Mouse (Mus musculus): ENCODE results near the gene Actr10.

Actr10 gene

GRCm38 (mm10) chr12:70967581-70967980 lies 29.9 kb downstream of the Actr10 start:
- peak; percentile 5 for DNase-seq (ENCODE audit: low spot score)

GRCm38 (mm10) chr12:70968141-70968790 lies 30.6 kb downstream of the Actr10 start:
- DNase-seq (ENCODE audit: low spot score) = peak; percentile 83

GRCm38 (mm10) chr12:70968791-70969307 lies 31.2 kb downstream of the Actr10 start:
- peak; percentile 78 for DNase-seq (ENCODE audit: low spot score)

DNA sequence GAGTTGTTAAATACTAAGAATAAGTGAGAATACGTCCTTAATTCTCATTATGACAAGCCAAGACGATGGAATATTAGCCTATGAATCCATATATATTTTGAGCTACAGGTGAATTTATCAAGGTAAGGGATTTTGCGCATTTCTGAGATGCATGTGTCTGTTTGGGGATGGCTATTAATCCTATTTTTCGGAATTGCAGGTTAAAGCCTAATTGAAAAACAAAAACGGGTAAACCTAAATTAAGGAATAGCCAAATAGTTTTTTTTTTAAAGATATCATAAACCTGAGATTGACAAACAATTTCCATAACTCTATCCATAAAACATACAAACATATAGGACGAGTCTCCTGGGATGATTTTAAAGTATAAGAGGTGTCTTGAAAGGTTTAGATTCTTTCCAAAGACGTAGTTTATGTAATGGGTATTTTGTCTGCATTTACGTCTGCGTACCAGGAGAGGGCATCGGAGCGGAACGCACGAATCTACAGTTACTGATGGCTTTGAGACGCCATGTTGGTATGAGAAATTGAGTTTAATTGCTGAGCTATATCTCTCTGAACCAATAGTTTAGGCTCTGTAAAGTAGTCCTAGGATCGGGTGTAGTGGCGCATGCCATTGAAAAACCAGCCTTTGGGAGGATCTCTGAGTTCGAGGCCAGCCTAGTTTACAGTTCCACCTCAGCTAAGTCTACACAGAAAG lies 32.0 kb downstream of the Actr10 start:
- peak; percentile 45 for DNase-seq (ENCODE audit: low spot score)

- no peak for DNase-seq (ENCODE audit: low spot score)
Measured at GRCm38 (mm10) chr12:70973831-70974230, 36.2 kb downstream of the Actr10 start.

DNA sequence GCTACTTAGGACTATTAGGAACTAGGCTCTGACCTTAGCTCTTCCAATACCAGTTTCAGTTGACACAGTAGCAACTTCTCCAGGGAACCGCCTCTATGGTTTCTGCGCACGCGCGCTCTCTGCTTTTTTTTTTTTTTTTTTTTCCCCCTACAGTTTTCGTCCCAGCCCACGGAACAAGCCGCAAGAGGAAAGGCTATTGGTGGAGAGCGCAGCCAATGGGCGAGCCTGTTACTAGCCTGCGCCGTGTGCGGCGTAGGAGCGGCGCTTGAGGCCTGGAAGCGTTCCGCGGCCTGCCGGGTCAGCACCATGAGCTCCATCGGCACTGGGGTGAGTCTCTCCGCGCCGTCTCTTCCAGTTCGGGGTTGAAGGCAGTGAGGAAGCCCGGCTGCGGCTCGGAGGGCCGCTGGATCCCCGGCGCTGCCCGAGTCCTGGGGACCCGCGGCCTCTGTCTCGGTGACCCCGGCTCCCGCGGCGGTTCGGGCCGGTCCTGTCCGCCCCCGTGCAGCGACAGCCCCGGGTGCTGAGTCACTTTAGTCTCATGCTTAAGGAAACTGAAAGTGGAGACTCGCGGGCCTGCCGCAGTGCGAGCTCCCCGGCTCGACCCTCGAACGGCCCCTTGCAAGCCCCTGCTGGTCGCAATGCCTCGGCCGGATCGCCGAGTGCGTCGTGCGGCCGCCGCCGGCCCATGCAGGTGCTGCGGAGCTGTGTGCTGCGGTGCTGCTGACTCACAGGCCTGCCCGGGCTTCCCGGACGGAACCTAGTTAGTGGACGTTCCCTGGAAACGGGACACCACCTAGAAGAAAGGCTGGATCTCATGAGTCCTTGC lies 37.0 kb downstream of the Actr10 start, which contains the start of gene Psma3:
Psma3 (plus strand) TSS at position 181 of the 826 bp plus-strand sequence.
- DNase-seq (ENCODE audit: low spot score) = peak; percentile 87

DNA sequence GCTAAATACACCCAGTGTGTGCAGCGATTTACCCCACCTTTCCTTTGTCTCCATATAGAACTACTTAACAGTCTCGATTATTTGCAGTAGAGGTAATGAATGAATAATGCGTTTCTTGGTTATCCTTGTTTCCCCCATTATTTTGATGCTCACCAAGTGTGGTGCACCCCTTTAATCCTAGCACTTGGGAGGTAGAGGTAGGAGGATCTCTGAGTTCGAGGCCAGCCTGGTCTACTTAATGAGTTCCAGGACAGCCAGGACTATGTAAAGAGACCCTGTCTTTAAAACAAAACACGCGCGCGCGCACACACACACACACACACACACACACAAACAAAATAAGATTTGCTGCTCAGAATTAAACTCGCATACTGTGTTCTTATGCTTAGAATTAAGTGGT lies 37.7 kb downstream of the Actr10 start:
- no peak for DNase-seq (ENCODE audit: low spot score)

GRCm38 (mm10) chr12:70975891-70976290 lies 38.2 kb downstream of the Actr10 start:
- DNase-seq (ENCODE audit: low spot score) = no peak

- no peak for DNase-seq (ENCODE audit: low spot score)
Measured at GRCm38 (mm10) chr12:70978345-70978744, 40.7 kb downstream of the Actr10 start.

GRCm38 (mm10) chr12:70984855-70985550 lies 47.3 kb downstream of the Actr10 start:
- DNase-seq (ENCODE audit: low spot score) = no peak

DNA sequence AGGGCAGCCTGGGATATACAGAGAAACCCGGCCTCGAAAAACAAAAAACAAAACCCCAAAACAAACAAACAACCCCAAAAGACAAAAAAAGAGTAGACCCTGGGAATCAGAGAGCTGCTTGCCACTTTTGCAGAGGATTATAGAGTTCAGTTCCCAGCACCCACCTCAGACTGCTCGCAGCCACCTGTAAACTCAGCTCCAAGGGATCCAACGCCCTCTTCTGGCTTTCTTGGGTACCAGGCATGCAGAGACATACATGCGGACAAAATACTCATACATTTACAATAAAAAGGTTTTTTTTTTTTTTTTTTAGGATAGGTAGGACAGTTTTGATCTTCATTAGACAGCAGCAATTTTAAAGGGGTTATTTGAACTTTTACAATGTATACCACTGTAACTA lies 59.6 kb downstream of the Actr10 start:
- no peak for DNase-seq (ENCODE audit: low spot score)

DNA sequence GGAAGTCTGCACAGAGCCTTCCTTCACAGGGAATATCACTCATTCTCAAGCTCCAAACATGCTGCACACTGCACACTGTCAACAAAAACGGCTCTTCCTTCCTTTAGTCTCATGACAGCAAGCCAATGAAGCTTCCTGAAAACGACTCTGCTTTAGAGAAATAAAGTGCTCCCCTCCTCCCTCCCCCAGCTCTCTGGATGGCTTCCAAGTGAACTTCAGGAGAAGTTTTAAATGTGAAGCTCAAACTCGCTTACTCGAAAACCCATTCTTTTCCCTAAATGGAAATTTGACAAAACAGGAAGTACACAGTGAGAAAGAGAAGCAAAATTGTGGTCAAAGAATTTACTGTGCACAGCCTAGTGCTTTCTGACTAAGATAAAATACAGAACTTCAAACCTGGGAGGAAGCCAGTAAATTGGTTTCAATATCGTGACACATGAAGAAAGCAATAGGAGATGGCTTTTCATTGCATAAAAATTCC lies 61.8 kb downstream of the Actr10 start:
- DNase-seq (ENCODE audit: low spot score) = no peak

DNA sequence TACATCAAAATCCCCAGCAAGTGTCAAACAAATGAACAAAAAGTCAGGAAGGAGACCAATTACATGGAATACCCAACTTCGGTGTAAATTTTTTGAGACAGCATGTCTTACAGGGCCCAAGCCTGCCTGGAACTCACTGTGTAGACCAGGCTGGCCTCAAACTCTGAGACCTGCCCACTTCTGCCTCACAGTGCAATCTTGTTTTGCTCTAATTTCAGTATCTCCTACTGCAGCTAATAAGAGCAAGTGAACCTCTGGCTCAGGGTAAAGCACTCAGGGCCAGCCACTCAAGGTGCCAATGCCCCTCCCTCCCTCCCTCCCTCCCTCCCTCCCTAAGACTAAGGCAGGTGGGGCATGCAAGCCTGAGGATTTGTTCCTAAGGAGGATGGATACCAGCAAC lies 62.7 kb downstream of the Actr10 start:
- DNase-seq (ENCODE audit: low spot score) = no peak

GRCm38 (mm10) chr12:71001456-71001855 lies 63.8 kb downstream of the Actr10 start:
- no peak for DNase-seq (ENCODE audit: low spot score)

GRCm38 (mm10) chr12:71003760-71004426 lies 66.2 kb downstream of the Actr10 start:
- no peak for DNase-seq (ENCODE audit: low spot score)

GRCm38 (mm10) chr12:71006141-71006540 lies 68.5 kb downstream of the Actr10 start:
- DNase-seq (ENCODE audit: low spot score) = no peak

GRCm38 (mm10) chr12:71006901-71007300 lies 69.2 kb downstream of the Actr10 start:
- DNase-seq (ENCODE audit: low spot score) = no peak

- DNase-seq (ENCODE audit: low spot score) = no peak
Measured at GRCm38 (mm10) chr12:71009769-71010168, 72.1 kb downstream of the Actr10 start.
